Mouse (Mus musculus) intestine, embryonic 14.5 days (tissue): Measurements from ENCODE around the gene Mthfr. TPM values are rescaled to one million over a fixed set of nuclear protein-coding genes. Genes with fewer than 3 reads are reported as not detected.

Experiments used
- ATAC-seq: fragments of 200-750 bp; cut with Nextera tagmentation; replicated peaks from 2 replicates; pipeline ENCODE4 v1.8.0; 2017; ENCODE audit warnings: low read depth, moderate number of reproducible peaks, moderate TSS enrichment, moderate library complexity; ENCODE audit not compliant: low FRiP score, low TSS enrichment
- DNase-seq: peaks from one replicate; pipeline ENCODE4 v3.0.0-alpha.2; 2018; ENCODE audit warnings: low spot score
- H3K27ac ChIP-seq: fragments of 300-500 bp; sonication (generic); 2 replicates; pipeline ENCODE4 v1.5.1; 2014; ENCODE audit warnings: low read depth, mild to moderate bottlenecking, control low read depth
- H3K27me3 ChIP-seq: fragments of 300-500 bp; sonication (generic); replicated peaks from 2 replicates; pipeline ENCODE4 v1.6.1; 2014; ENCODE audit warnings: low read length, control low read depth; ENCODE audit not compliant: control insufficient read depth, insufficient read depth
- H3K36me3 ChIP-seq: fragments of 300-500 bp; sonication (generic); 2 replicates; pipeline ENCODE4 v1.6.1; 2014; ENCODE audit warnings: low read length, control low read depth; ENCODE audit not compliant: control insufficient read depth, insufficient read depth
- H3K4me1 ChIP-seq: fragments of 300-500 bp; sonication (generic); replicated peaks from 2 replicates; pipeline ENCODE4 v1.6.1; 2014; ENCODE audit warnings: low read length, control low read depth, mixed read lengths; ENCODE audit not compliant: control insufficient read depth, insufficient read depth
- H3K4me2 ChIP-seq: fragments of 300-500 bp; sonication (generic); 2 replicates; pipeline ENCODE4 v1.6.1; 2014; ENCODE audit warnings: low read length
- H3K4me3 ChIP-seq: fragments of 300-500 bp; sonication (generic); 2 replicates; pipeline ENCODE4 v1.5.1; 2014; ENCODE audit warnings: low read depth, low read length, control low read depth, mixed read lengths
- H3K9ac ChIP-seq: fragments of 300-500 bp; sonication (generic); 2 replicates; pipeline ENCODE4 v1.6.1; 2014; ENCODE audit warnings: mild to moderate bottlenecking, low read length
- H3K9me3 ChIP-seq: fragments of 300-500 bp; sonication (generic); 2 replicates; pipeline ENCODE4 v1.6.1; 2016; ENCODE audit warnings: low read length, control low read depth; ENCODE audit not compliant: control insufficient read depth
- WGBS: fragments of 180-500 bp; shearing (Covaris S2); extraction: QIAGEN DNeasy Blood & Tissue Kit; methylation state at CpG from one replicate; pipeline ENCODE4 v1.1.7; 2014; 5-methylcytosine and 5-hydroxymethylcytosine counted together
- polyA plus RNA-seq: library from polyadenylated mRNA; unstranded; fragments of >200 nt; fragmentation: Nextera tagmentation; extraction: Ambion mirVana; gene quantifications from 2 replicates; pipeline ENCODE4 v1.2.1, GENCODE M21; 2014

Mthfr gene
- 17.8 and 18.4 TPM in 2 replicates for polyA plus RNA-seq

GRCm38 (mm10) chr4:148038600-148039253, at the start of gene Mthfr, which contains the start of gene Clcn6:
Gene Mthfr, plus strand, starts transcription at chr4:148039077.
Gene Clcn6, minus strand, starts transcription at chr4:148038821.
- Histone ChIP-seq H3K9ac (peak within 1 kb of the TSS; percentile 61), H3K4me1 (peaks cover 26% of the 10 kb centered on the region), H3K9me3 (no peaks in the 10 kb centered on the region), H3K27ac (peak within 1 kb of the TSS; percentile 74), H3K4me3 (peak within 1 kb of the TSS; percentile 63), H3K27me3 (no peaks in the 10 kb centered on the region), H3K4me2 (peak within 1 kb of the TSS; percentile 90), H3K36me3 (0 out of 2 replicates have a peak, but pooled peaks cover 16% of the 10 kb centered on the region)
- under 1% methylated on average over 54 of the region's 54 CpGs for WGBS
- peak; percentile 92 for ATAC-seq
- peak; percentile 99 for DNase-seq

DNA sequence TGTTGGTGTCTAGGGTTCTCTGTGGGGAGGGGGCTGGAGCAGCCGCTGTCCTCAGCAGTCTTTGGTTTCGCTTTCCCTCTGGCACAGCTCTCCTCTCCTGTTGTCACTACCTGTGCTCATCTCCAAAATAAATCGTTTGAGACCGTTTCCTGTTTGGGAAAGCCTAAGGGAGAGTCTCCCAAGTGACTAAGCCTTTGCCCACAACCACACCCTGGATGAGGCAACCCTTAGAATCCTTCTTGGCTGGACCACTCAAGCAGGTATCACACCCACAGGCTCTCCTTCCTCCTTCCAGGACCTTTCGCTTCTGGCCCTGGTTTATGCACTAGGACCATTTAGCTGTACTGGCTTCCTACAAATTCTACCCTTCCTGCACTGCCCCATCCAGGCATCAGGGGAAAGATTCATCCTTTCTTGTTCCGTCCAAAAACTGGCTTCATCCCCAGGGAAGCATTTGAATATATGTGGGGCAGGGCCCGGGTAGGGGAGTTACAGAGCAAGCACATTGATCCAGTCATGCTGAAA, 45.2 kb upstream of the Mthfr start:
- no peaks in the 10 kb centered on the region for H3K9me3 ChIP-seq
- ATAC-seq (no peak), DNase-seq (no peak)
- WGBS = 63% methylated on average over 7 of the region's 7 CpGs
- H3K27ac ChIP-seq = no peak overlapping the region
- H3K4me1 ChIP-seq = no peaks in the 10 kb centered on the region
- no peak overlapping the region for H3K4me3 ChIP-seq
- no peaks in the 10 kb centered on the region for H3K36me3 ChIP-seq
- H3K27me3 ChIP-seq = no peaks in the 10 kb centered on the region
- H3K4me2 ChIP-seq = no peak overlapping the region
- no peak overlapping the region for H3K9ac ChIP-seq

DNA sequence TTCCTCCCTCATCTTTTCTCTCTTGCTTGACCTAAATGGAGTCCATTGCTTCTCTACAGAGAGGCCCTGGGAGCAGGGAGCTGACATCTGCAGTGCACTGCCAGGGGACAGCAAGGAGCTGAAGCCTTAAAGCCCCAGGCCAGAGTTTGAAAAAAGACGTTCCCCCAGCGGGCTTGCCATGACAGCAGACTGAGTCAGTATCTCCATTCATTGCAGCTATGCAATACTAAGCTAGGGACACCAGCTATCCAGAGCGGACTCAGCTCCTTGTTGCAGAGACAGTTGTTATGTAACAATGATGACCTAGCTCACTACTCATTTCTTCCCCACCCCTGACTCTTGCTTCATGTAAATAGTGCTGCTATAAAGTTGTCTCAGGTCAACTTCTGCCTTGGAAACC, 43.6 kb upstream of the Mthfr start:
- Histone ChIP-seq H3K36me3 (no peaks in the 10 kb centered on the region), H3K4me2 (no peak overlapping the region), H3K4me1 (no peaks in the 10 kb centered on the region), H3K27me3 (no peaks in the 10 kb centered on the region), H3K27ac (no peak overlapping the region), H3K9me3 (no peaks in the 10 kb centered on the region), H3K9ac (no peak overlapping the region), H3K4me3 (no peak overlapping the region)
- DNase-seq (no peak), ATAC-seq (no peak)
- 85% methylated on average over 3 of the region's 3 CpGs for WGBS

- Histone ChIP-seq H3K27me3 (no peaks in the 10 kb centered on the region), H3K4me1 (no peaks in the 10 kb centered on the region), H3K4me2 (no peak within 1 kb of the TSS), H3K4me3 (no peak within 1 kb of the TSS), H3K27ac (no peak within 1 kb of the TSS), H3K9me3 (no peaks in the 10 kb centered on the region), H3K9ac (no peak within 1 kb of the TSS), H3K36me3 (peaks cover 8% of the 10 kb centered on the region; the same call in 1 of the 2 replicates)
- no peak for ATAC-seq
- DNase-seq = no peak
- 29% methylated on average over 12 of the region's 12 CpGs for WGBS
Measured at GRCm38 (mm10) chr4:148000202-148000772, 38.6 kb upstream of the Mthfr start, which contains the start of gene Nppa. Gene Nppa, plus strand, starts transcription at chr4:148000722.

DNA sequence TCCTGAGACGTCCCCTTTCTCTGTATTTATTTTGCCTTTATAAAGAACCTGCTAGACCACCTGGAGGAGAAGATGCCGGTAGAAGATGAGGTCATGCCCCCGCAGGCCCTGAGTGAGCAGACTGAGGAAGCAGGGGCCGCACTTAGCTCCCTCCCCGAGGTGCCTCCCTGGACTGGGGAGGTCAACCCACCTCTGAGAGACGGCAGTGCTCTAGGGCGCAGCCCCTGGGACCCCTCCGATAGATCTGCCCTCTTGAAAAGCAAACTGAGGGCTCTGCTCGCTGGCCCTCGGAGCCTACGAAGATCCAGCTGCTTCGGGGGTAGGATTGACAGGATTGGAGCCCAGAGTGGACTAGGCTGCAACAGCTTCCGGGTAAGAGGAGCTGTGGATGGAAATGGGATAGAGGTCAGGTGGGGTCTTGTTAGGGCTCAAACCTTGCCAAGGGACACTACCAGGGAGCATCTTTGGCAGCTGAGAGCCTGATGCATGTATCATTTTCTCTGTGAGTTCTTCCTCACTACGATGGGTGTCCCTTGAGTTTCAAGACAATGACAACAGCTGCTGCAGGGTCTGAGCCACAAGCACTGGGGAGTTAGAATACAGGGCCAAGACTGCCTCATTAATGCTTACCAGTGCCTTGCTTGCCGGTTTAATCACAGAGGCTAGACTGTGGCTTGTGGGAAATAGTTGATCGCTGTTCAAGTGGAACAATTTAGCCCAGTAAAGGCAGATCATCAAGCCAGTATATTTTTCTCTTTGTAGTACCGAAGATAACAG, 37.7 kb upstream of the Mthfr start:
- WGBS = 81% methylated on average over 17 of the region's 17 CpGs
- Histone ChIP-seq H3K4me2 (no peak overlapping the region), H3K4me1 (no peaks in the 10 kb centered on the region), H3K36me3 (peaks cover 16% of the 10 kb centered on the region), H3K9ac (no peak overlapping the region), H3K9me3 (no peaks in the 10 kb centered on the region), H3K4me3 (no peak overlapping the region), H3K27me3 (no peaks in the 10 kb centered on the region), H3K27ac (no peak overlapping the region)
- DNase-seq (no peak), ATAC-seq (no peak)

DNA sequence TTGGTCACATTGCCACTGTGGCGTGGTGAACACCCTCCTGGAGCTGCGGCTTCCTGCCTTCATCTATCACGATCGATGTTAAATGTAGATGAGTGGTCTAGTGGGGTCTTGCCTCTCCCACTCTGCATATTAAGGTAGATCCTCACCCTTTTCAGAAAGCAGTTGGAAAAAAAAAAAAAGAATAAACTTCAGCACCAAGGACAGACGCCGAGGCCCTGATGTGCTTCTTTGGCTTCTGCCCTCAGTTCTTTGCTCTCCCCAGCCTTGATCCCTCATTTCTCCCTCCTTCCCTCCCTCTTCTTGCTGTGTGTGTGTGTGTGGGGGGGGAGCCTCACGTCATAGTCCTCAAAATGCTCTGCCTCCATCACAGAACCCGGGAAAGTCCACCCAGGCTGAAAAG, 37.0 kb upstream of the Mthfr start:
- Histone ChIP-seq H3K27me3 (no peaks in the 10 kb centered on the region), H3K9me3 (no peaks in the 10 kb centered on the region), H3K27ac (no peak overlapping the region), H3K4me3 (no peak overlapping the region), H3K36me3 (peaks cover 22% of the 10 kb centered on the region), H3K4me2 (no peak overlapping the region), H3K4me1 (no peaks in the 10 kb centered on the region), H3K9ac (no peak overlapping the region)
- DNase-seq (no peak), ATAC-seq (no peak)
- 45% methylated on average over 8 of the region's 8 CpGs for WGBS

GRCm38 (mm10) chr4:148004361-148004760, 34.5 kb upstream of the Mthfr start:
- ATAC-seq = no peak
- Histone ChIP-seq H3K9ac (no peak overlapping the region), H3K9me3 (no peaks in the 10 kb centered on the region), H3K27ac (no peak overlapping the region), H3K36me3 (peaks cover 45% of the 10 kb centered on the region), H3K4me3 (no peak overlapping the region), H3K4me2 (no peak overlapping the region), H3K4me1 (no peaks in the 10 kb centered on the region), H3K27me3 (no peaks in the 10 kb centered on the region)
- DNase-seq = no peak
- 88% methylated on average over 7 of the region's 7 CpGs for WGBS

DNA sequence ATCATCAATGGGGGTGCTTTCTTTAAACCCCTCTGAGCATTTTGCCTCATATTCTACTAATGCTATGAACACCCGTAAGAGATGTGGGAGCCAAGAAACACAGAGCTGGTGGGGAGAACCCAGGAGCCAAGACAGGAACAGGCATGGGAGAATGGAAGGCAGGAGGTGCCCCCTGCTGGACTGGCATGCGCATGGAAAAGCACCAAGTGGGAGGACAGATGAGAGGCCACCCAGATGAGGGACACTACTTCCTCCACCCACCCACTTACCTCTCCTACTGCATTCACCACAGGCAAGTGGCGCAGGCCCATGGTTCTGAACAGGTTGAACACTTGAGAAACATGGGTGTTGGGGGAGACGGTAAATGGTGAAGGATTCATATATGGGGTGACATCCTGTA, 30.5 kb upstream of the Mthfr start:
- no peak for ATAC-seq
- Histone ChIP-seq H3K4me2 (no peak overlapping the region), H3K9ac (no peak overlapping the region), H3K4me1 (no peaks in the 10 kb centered on the region), H3K27me3 (no peaks in the 10 kb centered on the region), H3K9me3 (no peaks in the 10 kb centered on the region), H3K4me3 (no peak overlapping the region), H3K27ac (no peak overlapping the region), H3K36me3 (peaks cover 85% of the 10 kb centered on the region)
- WGBS = 81% methylated on average over 4 of the region's 4 CpGs
- DNase-seq = no peak
